Mouse (Mus musculus) neural tube, embryonic 15.5 days (tissue): ENCODE results near the gene Zbtb34. TPM values are rescaled to one million over a fixed set of nuclear protein-coding genes. Genes with fewer than 3 reads are reported as not detected.

Experiments
- ATAC-seq: fragments of 200-750 bp; cut with Nextera tagmentation; 2 replicates; pipeline ENCODE4 v1.8.0; 2017; ENCODE audit warnings: mild to moderate bottlenecking, moderate TSS enrichment, moderate library complexity; ENCODE audit not compliant: low FRiP score
- H3K27ac ChIP-seq: fragments of 300-500 bp; sonication (generic); replicated peaks from 2 replicates; pipeline ENCODE4 v1.5.1; 2015; ENCODE audit warnings: mild to moderate bottlenecking, inconsistent platforms
- H3K27me3 ChIP-seq: fragments of 300-500 bp; sonication (generic); replicated peaks from 2 replicates; pipeline ENCODE4 v1.6.1; 2015; ENCODE audit warnings: inconsistent platforms
- H3K36me3 ChIP-seq: fragments of 300-500 bp; sonication (generic); 2 replicates; pipeline ENCODE4 v1.6.1; 2015; ENCODE audit warnings: inconsistent platforms
- H3K4me1 ChIP-seq: fragments of 300-500 bp; sonication (generic); 2 replicates; pipeline ENCODE4 v1.6.1; 2015; ENCODE audit warnings: inconsistent platforms
- H3K4me2 ChIP-seq: fragments of 300-500 bp; sonication (generic); 2 replicates; pipeline ENCODE4 v1.6.1; 2015; ENCODE audit warnings: inconsistent platforms, mild to moderate bottlenecking, moderate library complexity
- H3K4me3 ChIP-seq: fragments of 300-500 bp; sonication (generic); replicated peaks from 2 replicates; pipeline ENCODE4 v1.5.1; 2015; ENCODE audit warnings: mild to moderate bottlenecking, inconsistent platforms
- H3K9ac ChIP-seq: fragments of 300-500 bp; sonication (generic); replicated peaks from 2 replicates; pipeline ENCODE4 v1.6.1; 2015; ENCODE audit warnings: mild to moderate bottlenecking, inconsistent platforms
- H3K9me3 ChIP-seq: fragments of 300-500 bp; sonication (generic); replicated peaks from 2 replicates; pipeline ENCODE4 v1.6.1; 2016; ENCODE audit warnings: inconsistent platforms
- WGBS: fragments of 180-500 bp; shearing (Covaris S2); methylation state at CpG from one replicate; pipeline ENCODE4 v1.1.7; 2015; ENCODE audit warnings: mixed read lengths; 5-methylcytosine and 5-hydroxymethylcytosine counted together
- polyA plus RNA-seq: library from polyadenylated mRNA; unstranded; fragments of >200 nt; fragmentation: Nextera tagmentation; extraction: Ambion mirVana; gene quantifications from 2 replicates; pipeline ENCODE4 v1.2.1, GENCODE M21; 2015

The Zbtb34 gene
- polyA plus RNA-seq, 1 experiment from 2014 or later = 7.0 TPM

GRCm38 (mm10) chr2:33444358-33444757, 13.2 kb upstream of the Zbtb34 start:
- Histone ChIP-seq H3K27ac (no peak overlapping the region), H3K4me3 (no peak overlapping the region), H3K27me3 (no peaks in the 10 kb centered on the region), H3K4me2 (no peak overlapping the region), H3K9me3 (no peaks in the 10 kb centered on the region), H3K9ac (no peak overlapping the region), H3K4me1 (peaks cover 40% of the 10 kb centered on the region), H3K36me3 (peaks cover 3% of the 10 kb centered on the region; the same call in 1 of the 2 replicates)
- ATAC-seq = no peak
- 25% methylated on average over 5 of the region's 5 CpGs for WGBS

- no peaks in the 10 kb centered on the region for H3K27me3 ChIP-seq
- no peak overlapping the region for H3K4me2 ChIP-seq
- H3K4me1 ChIP-seq = peaks cover 28% of the 10 kb centered on the region
- H3K9me3 ChIP-seq = no peaks in the 10 kb centered on the region
- no peak overlapping the region for H3K9ac ChIP-seq
- WGBS = 57% methylated on average over 4 of the region's 4 CpGs
- no peak for ATAC-seq
- no peak overlapping the region for H3K4me3 ChIP-seq
- no peaks in the 10 kb centered on the region; the same call in 1 of the 2 replicates for H3K36me3 ChIP-seq
- no peak overlapping the region for H3K27ac ChIP-seq
Measured at GRCm38 (mm10) chr2:33442701-33443100, 11.6 kb upstream of the Zbtb34 start.

- no peak for ATAC-seq
- Histone ChIP-seq H3K9me3 (no peaks in the 10 kb centered on the region), H3K4me3 (no peak overlapping the region), H3K27me3 (no peaks in the 10 kb centered on the region), H3K4me2 (no peak overlapping the region), H3K27ac (no peak overlapping the region), H3K9ac (no peak overlapping the region), H3K4me1 (peaks cover 36% of the 10 kb centered on the region), H3K36me3 (no peaks in the 10 kb centered on the region)
- 28% methylated on average over 4 of the region's 4 CpGs for WGBS
Measured at GRCm38 (mm10) chr2:33440893-33441292, 9.8 kb upstream of the Zbtb34 start.

GRCm38 (mm10) chr2:33439980-33440670, 9.0 kb upstream of the Zbtb34 start:
- ATAC-seq = no peak
- Histone ChIP-seq H3K27ac (no peak overlapping the region), H3K9me3 (no peaks in the 10 kb centered on the region), H3K27me3 (no peaks in the 10 kb centered on the region), H3K4me1 (peaks cover 44% of the 10 kb centered on the region), H3K4me3 (no peak overlapping the region), H3K36me3 (no peaks in the 10 kb centered on the region), H3K9ac (no peak overlapping the region), H3K4me2 (no peak overlapping the region)
- 35% methylated on average over 9 of the region's 9 CpGs for WGBS

- 7% methylated on average over 8 of the region's 8 CpGs for WGBS
- no peak overlapping the region for H3K27ac ChIP-seq
- no peak overlapping the region for H3K4me3 ChIP-seq
- H3K9ac ChIP-seq = no peak overlapping the region
- no peak for ATAC-seq
- H3K27me3 ChIP-seq = no peaks in the 10 kb centered on the region
- H3K4me1 ChIP-seq = peaks cover 43% of the 10 kb centered on the region
- no peak overlapping the region for H3K4me2 ChIP-seq
- H3K9me3 ChIP-seq = no peaks in the 10 kb centered on the region
- H3K36me3 ChIP-seq = no peaks in the 10 kb centered on the region
Measured at GRCm38 (mm10) chr2:33439471-33439881, 8.4 kb upstream of the Zbtb34 start.

GRCm38 (mm10) chr2:33438377-33438776, 7.3 kb upstream of the Zbtb34 start:
- Histone ChIP-seq H3K4me3 (no peak overlapping the region), H3K4me2 (no peak overlapping the region), H3K27me3 (no peaks in the 10 kb centered on the region), H3K9ac (no peak overlapping the region), H3K36me3 (no peaks in the 10 kb centered on the region), H3K9me3 (no peaks in the 10 kb centered on the region), H3K4me1 (peaks cover 37% of the 10 kb centered on the region), H3K27ac (no peak overlapping the region)
- no peak for ATAC-seq
- 21% methylated on average over 2 of the region's 2 CpGs for WGBS

GRCm38 (mm10) chr2:33437184-33437583, 6.1 kb upstream of the Zbtb34 start:
- no peaks in the 10 kb centered on the region for H3K27me3 ChIP-seq
- H3K36me3 ChIP-seq = no peaks in the 10 kb centered on the region
- H3K4me2 ChIP-seq = no peak overlapping the region
- H3K4me3 ChIP-seq = no peak overlapping the region
- no peaks in the 10 kb centered on the region for H3K9me3 ChIP-seq
- 70% methylated on average over 11 of the region's 11 CpGs for WGBS
- no peak overlapping the region for H3K27ac ChIP-seq
- peaks cover 37% of the 10 kb centered on the region for H3K4me1 ChIP-seq
- no peak for ATAC-seq
- H3K9ac ChIP-seq = no peak overlapping the region

GRCm38 (mm10) chr2:33436035-33436580, 5.0 kb upstream of the Zbtb34 start:
- Histone ChIP-seq H3K27me3 (no peaks in the 10 kb centered on the region), H3K4me3 (peak overlapping the region; percentile 23), H3K9me3 (no peaks in the 10 kb centered on the region), H3K27ac (peak overlapping the region; percentile 42), H3K9ac (peak overlapping the region; percentile 17; the same call in 1 of the 2 replicates), H3K36me3 (no peaks in the 10 kb centered on the region), H3K4me2 (peak overlapping the region; percentile 54), H3K4me1 (peaks cover 44% of the 10 kb centered on the region)
- WGBS = 5% methylated on average over 16 of the region's 16 CpGs
- no peak for ATAC-seq

GRCm38 (mm10) chr2:33435036-33435650, 4.0 kb upstream of the Zbtb34 start:
- no peaks in the 10 kb centered on the region for H3K36me3 ChIP-seq
- ATAC-seq = no peak
- H3K4me3 ChIP-seq = no peak overlapping the region
- no peaks in the 10 kb centered on the region for H3K27me3 ChIP-seq
- H3K27ac ChIP-seq = peak overlapping the region; percentile 42; the same call in 1 of the 2 replicates
- WGBS = 43% methylated on average over 8 of the region's 8 CpGs
- H3K4me1 ChIP-seq = peaks cover 40% of the 10 kb centered on the region
- no peak overlapping the region for H3K9ac ChIP-seq
- H3K9me3 ChIP-seq = no peaks in the 10 kb centered on the region
- peak overlapping the region; percentile 54 for H3K4me2 ChIP-seq

GRCm38 (mm10) chr2:33432877-33433276, 1.8 kb upstream of the Zbtb34 start:
- Histone ChIP-seq H3K4me2 (no peak overlapping the region), H3K36me3 (no peaks in the 10 kb centered on the region), H3K9ac (no peak overlapping the region), H3K4me1 (peaks cover 51% of the 10 kb centered on the region), H3K27me3 (no peaks in the 10 kb centered on the region), H3K9me3 (no peaks in the 10 kb centered on the region), H3K4me3 (no peak overlapping the region), H3K27ac (no peak overlapping the region)
- 60% methylated on average over 5 of the region's 5 CpGs for WGBS
- no peak for ATAC-seq

GRCm38 (mm10) chr2:33430081-33430770, 898 bp downstream of the Zbtb34 start:
- H3K36me3 ChIP-seq = 0 out of 2 replicates have a peak, but pooled peaks cover 9% of the 10 kb centered on the region
- ATAC-seq = peak; percentile 5; the same call in 1 of the 2 replicates
- H3K27me3 ChIP-seq = no peaks in the 10 kb centered on the region
- H3K4me1 ChIP-seq = peaks cover 43% of the 10 kb centered on the region
- H3K9ac ChIP-seq = peak overlapping the region; percentile 92
- H3K4me2 ChIP-seq = peak overlapping the region; percentile 77
- no peaks in the 10 kb centered on the region for H3K9me3 ChIP-seq
- 8% methylated on average over 13 of the region's 13 CpGs for WGBS
- peak overlapping the region; percentile 75 for H3K27ac ChIP-seq
- H3K4me3 ChIP-seq = peak overlapping the region; percentile 89
